Mouse (Mus musculus) testis, postnatal 10 days (tissue): Measurements from ENCODE around the gene Ift27.

ENCODE experiments used
- DNase-seq: peaks from one replicate; pipeline ENCODE4 v3.0.0; 2021; ENCODE audit warnings: low spot score

The Ift27 gene

DNA sequence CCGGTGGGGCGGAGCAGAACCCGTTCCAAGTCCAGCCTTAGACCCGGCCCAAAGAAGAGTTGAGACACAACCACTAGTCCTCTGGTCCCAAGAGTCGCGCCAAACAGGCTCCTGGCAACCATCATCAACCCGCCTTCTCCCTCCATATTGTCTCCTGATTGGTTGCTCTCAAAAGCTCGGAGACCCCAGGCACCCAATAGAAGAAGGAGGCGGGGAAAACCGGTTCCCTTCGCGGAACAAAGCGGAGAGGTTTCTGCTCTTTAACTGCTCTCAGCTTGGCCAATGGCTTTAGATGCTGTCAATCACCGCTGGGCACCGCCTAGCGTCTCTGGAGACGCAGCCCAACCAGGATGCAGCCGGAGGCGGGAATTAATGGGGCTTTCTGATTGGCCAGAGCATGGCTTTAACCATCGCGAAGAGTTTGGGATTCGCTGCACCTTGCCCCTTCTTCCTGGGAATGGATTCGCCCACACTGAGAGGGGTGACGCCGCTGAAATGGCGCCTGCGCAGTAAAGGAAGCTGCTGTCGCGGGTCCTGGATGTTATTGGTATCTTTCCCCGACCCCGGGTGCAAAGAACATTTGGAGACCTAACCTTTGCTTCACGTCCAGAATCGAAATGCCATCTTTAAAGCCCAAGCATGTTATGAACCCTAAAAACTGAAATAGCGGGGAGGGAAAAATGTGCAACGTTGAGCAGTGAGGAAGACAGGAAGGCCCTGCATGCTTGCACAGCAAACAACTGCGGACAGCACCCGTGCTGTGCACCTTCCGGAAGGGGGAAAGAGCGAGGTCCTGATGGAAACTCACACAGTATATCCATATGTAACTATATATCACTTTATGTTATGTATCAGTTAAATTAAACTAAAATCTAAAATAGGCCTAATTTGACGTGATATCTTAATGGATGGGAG, at the start of gene Ift27:
Gene Ift27 (minus strand): TSS at position 136 of the 915 bp plus-strand sequence.
- peak; percentile 94 for DNase-seq

DNA sequence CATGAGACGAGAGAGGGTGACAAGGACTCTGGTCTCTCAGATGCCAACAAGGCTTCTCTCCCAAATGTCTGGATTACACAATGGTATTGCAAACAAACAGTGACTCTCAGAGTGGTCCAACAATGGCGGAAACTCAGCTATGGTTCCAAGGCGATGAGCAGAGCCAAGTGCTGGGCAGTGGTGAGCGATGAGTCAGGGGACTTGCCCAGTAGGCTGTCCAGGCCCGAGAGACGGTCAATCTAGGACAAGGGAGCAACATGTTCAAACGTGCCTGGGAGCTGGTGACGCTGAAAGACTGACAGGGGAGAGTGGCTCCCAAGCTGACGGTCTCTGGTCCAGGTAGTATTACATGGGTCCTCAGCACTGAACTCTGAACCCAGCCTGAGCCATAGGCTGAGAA, 41.4 kb upstream of the Ift27 start:
- DNase-seq, result no peak

DNA sequence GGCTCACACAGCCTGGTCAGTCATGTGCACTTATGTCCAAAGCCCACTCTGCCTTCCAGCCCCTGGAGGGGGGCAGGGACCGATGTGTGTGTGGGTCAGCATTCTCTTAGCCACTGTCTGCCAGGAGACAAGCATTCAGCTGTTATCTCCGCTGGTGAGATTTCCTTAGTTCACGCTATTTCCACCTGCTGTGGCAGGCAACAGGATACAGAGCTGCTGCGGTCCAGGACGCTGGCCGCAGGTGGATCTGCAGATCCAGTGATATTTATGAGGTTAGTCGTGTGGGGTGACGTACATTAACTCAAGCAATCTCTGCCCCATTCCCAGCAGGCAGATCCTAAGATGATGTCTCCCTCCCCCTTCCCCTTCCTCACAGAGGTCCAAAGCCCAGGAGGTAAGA, 37.5 kb upstream of the Ift27 start:
- DNase-seq, result no peak

DNA sequence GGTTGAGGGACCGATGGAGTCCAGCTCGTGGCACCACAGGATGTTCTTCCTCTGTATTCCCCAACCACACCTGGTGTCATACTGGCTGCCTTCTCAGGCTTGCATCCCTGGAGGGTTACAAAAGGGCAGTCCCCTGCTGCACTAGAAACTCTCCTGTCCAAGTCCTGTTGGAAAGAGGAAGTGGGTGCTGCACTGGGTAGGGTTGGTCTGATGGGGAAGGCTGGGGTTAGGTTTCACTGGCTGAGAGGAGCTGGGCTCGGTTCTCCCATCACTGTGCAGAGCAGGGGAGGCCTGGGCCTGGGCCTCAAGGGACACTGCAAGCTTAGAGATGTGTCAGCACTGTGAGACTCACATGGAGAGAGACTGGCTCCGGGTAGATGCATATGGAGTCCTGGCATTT, 36.3 kb upstream of the Ift27 start:
- no peak for DNase-seq

DNA sequence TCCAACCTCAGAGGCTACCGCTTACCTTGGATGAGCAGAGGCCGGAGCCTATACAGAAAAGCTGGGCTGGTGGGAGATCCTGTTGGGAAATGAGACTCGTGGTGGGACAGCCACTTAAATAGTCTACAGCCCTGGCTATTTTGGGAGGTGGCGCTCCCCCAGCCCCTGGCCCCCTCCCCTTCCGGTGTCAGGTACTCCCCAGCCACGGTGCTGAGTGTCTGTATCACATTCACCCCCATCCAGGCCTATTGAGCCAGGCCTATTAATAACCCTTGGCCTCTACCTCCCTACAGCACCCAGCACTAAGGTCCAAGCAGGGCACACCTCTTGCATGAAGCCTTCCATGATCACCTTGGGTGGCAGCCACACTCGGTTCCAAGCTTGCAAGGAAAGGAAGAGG, 32.4 kb upstream of the Ift27 start, which contains the start of gene Pvalb:
Gene Pvalb (minus strand): TSS at position 89 of the 400 bp plus-strand sequence.
- DNase-seq, result no peak

DNA sequence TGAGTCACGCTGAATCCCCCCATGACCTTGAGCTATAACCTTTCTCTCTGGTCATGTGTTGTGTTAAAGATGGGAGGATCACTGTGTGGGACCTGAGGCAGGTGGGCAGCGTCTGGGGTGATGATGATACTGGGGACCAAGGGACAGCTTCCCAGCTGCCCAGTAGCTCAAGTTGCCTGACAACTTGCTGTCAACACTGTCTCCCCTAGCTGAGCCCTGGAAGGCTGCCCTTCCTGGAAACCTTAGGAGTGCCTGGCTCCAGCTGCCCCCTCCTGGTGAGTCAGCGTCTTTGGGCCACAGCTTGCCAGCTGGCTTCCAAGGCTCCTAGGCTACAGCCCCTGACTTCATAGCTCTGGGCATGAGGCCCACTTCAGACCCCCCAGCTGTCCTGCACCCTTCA, 31.3 kb upstream of the Ift27 start:
- DNase-seq, result peak; percentile 58

DNA sequence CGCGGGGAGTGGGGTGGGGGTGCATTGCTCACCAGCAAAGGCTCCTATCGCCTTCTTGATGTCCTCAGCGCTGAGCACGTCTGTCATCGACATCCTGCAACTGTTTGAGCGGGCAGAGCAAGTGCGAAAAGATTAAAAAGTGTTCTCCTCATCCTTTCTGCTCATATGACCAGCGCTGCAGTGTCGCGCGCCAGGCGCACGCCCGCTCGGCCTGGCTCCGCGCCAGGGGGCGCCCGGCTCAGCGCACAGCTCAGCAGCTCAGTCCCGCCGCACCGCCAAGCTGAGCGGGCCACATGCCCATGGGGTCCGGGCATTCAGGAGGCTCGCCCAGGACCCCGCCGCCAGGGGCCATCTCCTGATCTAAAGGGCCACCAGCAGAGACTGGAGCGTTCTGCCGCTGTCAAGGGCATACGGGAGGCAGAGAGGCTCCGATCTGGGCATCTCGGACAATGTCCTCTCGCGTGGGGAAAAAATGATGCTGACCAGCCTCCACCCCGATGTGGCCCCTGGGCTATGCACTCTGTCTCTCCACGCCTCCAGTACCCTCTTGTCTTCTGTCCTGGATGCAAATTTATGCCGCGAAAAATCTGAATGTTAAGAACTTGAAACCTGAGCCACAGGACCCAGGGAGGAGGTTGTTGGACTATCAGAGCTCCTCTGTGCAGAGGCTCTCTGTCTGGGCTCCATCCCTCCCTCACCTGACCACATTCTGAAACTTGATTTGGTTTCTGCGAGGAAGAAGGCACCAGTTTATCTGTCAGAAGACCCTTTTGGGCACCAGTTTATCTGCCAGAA, 30.3 kb upstream of the Ift27 start:
- peak; percentile 70 for DNase-seq

DNA sequence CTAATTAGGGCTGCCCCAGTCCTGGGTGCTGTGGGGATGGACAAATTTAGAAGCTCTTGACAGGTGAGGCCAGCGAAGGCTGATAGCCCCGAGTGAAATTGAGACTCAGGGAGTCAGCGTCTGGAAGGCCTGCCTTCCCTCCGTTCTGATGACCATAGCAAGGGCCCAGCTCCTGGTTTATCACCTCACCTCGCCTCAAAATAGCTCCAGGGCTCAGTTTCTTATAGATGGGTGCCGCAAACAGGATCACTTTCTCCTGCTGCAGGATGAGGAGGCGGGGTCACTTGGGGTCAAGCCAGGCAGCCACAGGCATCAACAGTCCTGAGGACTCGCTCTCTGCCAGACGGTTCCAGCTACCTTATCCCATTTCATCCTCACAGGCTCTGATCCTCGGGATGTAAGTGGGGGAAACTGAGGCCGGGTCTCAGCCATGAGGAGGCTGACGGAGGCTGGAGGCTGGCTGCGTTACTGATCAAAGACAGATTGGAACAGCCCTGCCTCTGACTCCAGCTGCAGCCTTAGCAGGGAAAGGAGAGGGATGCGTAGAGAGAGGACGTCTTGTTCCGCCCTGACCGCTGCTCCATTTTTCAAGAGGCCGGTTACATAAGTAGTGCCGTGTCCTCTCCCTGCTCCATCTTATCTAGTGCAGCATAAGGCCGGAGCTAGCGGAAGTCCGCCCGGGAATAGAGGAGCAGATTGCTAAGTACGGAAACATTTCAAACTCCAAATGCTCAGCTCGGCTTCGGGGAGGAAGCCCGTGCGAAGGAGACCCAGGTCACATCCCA, 21.4 kb upstream of the Ift27 start:
- no peak for DNase-seq

DNA sequence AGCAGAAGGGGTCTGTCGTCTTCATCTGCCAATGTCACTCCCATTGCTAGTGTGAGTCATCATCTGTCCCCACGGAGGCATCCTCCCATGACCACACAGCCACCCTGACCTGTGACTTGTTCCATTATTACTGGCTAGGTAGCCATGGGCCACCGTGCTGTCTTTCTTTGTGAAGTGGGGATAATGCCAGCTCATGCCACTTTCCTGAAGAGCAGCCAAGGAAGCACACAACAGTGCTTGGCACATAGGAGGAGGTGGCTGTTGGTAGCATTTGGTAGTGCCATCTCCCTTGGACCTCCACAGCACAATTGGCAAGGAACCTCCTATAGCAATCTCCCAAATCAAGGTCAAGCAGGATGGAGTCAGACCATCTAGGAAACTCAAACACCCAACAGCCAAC, 20.4 kb upstream of the Ift27 start:
- no peak for DNase-seq

DNA sequence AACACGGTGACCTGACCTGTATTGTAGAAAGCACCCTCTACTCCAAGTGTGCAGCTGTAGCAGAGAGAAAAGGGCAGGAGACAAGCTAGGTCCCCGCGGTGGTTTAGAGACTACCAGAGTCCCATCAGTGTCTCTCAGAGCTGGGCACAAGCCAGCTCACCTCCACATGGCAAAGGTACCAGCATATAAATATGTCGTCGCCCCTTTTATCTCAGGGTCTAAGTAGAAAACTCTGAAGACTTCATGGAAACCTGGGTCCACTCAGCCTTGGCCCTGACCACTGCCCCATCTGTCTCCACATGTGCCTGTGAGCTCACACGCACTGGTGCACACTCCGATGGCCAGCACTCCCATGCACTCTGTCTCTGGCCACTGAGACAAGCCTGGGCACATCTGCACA, 15.7 kb upstream of the Ift27 start:
- no peak for DNase-seq

DNA sequence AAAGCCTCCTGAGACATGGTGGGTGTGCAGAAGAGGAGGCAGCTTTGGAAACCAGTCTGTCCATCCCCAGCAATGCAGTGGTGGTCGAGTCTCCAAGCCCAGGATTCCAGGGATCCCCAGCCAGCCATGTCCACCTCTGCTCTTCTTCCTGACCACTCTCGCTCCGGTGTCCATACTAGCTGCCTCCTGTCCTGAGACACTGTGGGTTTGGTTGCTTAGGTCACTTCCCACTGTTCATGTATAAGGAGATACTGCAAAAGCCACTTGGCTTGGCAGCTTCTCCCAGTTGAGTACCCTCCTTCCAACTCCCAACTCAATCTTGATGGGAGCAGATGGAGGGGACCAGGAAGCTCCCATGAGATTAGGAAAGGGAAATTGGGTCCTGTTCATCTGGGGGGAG, 14.6 kb upstream of the Ift27 start:
- DNase-seq, result no peak

DNA sequence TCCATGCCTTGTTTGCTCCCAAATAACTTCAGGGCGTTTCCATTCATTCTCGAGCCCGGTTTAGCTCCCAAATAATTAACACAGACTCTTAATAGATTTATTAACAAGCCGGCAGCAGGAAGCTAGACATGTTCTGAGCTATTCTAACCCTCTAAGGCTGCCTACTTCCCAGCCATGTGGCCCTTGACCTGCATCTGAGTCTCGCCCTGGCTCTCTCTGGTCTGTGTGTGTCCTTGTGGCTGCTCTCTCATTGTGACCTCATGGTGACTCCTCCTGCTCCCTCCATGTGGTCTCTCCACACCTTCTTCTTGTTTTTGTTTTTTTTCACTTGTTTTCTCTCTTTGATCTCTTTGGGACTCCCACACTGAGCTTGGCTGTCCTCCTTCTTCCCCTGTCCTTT, 13.0 kb upstream of the Ift27 start:
- DNase-seq, result no peak

DNA sequence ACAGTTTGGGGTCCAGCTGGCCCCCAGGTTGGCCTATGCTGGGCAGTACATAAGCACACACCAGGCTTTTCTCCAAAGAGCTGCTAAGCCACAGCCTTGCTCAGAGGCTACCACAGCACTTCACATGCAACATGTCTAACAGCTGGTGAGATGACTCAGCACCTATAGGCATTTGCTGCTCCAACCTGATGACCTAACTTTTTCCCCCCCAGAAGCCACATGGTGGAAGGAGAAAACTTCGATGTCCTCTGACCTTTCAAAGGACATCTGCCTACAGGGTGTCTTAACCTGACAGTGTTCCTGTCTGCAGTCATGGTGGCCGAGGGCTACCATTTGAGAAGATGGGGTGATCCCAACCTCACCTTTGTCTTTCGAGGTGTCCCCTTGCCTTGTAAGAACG, 11.7 kb upstream of the Ift27 start:
- no peak for DNase-seq

DNA sequence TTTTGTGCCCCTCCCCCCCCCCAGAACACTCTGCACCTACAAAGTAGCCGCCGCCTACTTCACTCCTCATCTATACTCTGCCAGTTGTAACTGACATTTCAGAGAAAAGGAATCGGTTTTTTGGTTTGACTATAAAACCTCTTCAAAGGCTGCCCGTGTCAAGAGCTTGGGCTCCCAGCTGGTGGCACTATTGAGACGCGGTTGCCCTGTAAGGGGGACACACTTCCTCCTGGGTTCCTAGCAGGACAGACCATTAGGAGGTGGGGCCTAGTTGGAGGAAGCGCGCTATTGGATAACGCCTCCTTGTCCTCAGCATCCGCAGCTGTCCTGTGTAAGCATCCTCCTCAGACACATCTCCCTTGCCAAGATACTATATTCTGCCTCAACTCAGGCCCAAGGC, 10.9 kb upstream of the Ift27 start:
- peak; percentile 66 for DNase-seq

DNA sequence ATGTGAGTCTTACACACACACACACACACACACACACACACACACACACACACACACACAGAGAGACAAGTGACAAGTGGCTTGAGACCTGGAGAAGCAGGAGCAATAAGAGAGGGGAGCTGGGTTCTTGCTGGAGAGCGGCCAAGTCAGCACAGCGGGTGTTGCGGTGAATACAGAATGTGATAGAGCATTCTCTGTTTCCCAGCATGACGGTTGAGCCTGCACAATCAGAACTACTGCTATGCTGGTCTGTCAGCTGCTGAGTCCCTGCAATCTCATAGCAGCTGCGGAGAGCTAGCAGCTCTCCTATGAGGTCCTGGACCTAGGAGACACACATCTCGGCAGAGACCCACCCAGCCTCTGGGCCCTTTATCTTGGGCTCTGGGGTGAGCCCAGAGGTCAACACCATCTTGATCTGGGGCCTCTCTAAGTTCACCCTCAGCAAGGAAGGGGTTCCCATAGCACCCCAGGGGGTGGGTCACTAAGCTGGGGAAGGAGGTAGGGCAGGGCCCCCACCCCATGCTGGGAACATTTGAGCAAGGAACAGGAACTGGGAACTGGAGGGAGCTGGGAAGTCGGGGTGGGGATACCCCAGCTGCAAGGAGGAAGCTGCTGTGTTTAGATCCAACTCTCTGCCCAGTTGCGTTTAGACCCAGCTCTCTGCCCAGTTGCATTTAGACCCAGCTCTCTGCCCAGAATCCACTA, 7.9 kb upstream of the Ift27 start:
- peak; percentile 60 for DNase-seq

DNA sequence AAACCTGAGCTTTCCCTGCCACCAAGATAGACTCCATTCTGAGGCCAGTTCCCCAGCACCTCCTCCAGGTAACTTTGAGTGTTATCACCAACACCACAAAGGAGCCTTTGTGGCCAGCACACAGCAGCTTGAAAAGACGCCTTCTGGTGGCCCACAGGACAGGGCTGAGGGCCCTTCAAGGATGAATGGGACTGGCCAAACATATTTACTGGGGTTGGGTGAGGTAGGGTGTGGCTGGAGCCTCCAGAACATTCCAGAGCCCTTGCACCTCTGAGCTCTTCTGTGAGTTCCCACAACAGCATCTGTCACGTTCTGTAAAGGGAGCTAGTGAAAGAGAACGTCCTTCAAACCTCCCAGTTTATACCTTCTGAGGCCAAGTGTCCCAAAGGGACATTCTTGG, 5.9 kb upstream of the Ift27 start:
- DNase-seq, result no peak

DNA sequence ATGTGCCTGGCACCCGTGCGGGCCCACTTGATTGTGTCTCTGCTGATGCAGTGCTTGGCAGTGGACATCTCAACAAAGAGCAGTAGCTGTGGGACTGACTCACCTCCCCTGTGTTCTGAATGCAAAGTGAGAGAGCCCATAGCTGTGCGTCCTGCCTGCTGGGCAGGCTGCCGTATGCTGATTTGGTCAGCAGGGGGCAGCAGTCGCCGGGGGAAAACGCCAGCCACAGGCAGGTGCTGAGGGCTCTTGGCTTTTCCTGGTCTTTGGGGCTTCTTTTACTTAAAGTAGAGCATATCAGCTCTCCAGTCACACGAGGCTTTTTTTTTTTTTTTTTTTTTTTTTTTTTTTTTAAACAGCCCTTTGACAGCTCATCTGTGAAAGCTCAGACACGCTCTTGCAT, 4.5 kb upstream of the Ift27 start:
- DNase-seq, result peak; percentile 91

DNA sequence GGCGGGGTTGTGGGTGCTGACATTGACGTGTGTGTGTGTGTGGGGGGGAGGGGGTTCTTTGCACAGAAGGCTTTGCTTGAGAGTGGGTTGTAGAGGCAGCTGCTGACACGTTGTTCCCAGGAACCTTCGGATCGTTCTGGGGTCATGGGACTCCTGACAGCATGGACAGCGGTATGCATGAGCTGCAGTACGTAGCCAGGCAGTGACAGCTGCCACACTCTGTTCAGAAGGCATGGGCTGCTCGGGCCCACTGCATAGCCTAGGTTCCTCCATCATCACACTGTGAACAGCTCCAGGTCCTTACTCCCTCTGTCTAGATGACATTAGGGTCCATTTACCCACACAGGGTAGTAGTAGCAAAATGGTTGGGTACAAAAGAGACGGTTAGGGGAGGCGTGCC, 3.4 kb upstream of the Ift27 start:
- DNase-seq, result no peak

DNA sequence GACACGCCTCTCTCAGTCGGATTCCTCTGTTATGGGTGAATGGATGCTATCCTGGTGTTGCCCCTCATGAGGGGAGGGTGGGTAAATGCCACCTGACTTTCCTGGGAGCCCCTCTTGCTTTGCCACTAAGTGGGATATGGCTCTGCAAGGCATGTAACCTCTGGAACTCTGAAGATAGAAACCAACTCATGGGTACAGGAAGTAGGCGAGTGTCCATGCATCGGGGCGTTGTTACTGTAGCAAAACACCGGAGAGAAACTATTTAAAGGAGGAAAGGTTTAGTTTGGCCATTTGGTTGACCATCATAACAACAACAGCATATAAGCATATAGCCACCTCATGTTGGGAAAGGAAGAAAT, 959 bp upstream of the Ift27 start:
- no peak for DNase-seq

DNA sequence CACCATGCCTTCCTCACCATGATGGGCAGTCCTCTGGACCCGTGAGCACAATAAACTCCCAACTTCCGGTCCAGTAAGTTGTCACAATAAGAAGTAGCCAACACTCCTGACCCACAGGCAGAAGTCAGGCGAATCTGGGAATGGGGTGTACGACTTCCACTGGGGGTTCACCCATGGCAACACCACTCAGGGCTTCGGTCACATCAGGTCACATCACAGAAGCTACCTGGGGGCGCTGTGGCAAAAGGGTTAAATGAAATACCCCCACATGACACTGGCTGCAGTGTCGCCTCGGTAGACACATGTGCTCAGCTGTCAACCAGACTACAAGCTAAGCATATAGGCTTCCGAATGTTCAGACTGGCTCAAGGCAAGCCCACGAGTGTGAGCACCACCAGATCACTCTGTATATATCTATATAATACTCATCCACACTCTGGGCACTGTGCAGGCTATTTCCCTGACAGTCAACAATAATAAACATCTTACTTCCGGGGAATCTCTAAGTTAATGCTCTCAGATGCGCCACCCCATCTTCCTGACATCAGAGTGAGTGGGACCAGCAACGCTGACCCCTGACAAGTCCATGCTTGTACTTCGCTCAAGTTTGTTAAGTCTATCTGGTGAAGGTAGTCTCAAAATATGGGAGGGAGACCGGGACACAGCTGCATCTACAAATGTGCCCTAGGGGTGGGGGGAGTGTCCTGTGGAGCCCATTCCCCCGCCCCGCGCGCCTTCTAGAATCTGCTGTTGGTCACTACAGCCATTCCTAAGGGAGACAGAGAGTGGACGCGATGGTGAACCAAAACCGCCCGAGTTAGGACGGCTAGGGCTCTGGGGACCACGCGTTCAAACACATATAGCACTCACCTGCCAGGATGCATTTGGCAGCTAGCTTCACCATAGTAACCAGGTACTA, 749 bp downstream of the Ift27 start:
- no peak for DNase-seq
